Mouse (Mus musculus) layer of hippocampus, postnatal 36 days (tissue): ENCODE measurements around the gene Gm13694. TPM values are rescaled to one million over a fixed set of nuclear protein-coding genes. Genes with fewer than 3 reads are reported as not detected.
A peak's percentile ranks its signal among the peaks of the same experiment; 100 is the strongest.
"Not testable (repeated sequence)": the region's sequence is repeated elsewhere in the genome, so short reads cannot be mapped to it uniquely, and the experiment has no call there.

ENCODE experiments used
- DNase-seq, 2 experiments: peaks; one replicate each; pipeline ENCODE4 v3.0.0; 2022
- total RNA-seq, 2 experiments: library from RNA; stranded (reverse); gene quantifications; 2 replicates each; pipeline ENCODE4 v1.2.3; 2021

The Gm13694 gene
- total RNA-seq, result 1 to 10 TPM; 1.7 TPM

DNA sequence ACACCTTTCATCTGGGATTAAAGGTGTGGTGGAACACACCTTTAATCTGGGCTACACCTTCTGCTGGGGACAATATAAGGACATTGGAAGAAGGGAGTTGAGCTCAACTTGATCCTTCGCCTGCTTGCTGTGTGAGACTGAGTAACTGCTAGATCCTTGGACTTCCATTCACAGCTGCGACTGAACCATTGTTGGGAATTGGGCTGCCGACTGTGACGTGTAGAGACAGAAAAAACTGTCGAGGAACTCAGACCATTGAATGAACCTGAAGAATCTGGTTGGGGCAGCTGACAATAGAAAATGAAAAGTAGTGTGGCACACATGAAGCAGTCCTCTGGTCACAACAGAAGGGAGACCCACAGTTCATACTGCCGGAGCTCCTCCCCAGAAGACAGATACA lies at the start of gene Gm13694:
Gene Gm13694, plus strand, starts transcription at position 301 of the 400 bp plus-strand sequence.
- not testable (repeated sequence) for DNase-seq

DNA sequence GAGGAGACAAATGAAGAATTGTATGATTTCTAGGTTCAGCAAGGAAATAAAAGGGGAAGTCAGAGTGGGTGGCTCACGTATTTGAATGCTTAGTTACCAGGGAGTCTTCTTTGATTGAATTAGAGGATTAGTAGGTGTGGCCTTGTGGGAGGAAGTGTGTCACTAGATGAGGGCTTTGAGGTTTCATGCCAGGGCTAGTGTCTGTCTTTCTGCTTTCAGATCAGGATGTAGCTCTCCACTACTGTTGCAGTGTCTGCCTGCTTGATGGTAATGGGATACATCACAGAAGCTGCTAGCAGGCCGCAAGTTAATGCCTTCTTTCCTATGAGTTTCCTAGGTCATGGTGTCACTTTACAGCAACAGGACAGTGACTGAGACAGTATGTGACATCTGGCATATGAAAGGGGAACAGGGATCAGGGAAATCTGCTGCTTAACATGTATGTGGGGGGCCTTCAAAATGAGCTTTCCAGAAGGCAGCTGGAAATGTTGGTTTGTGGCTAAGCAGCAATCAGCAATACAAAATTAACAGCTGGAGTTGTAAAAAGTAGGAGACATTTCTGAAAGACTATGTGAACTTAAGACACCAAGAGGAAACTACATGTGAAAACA lies 49.1 kb upstream of the Gm13694 start:
- no peak for DNase-seq

DNA sequence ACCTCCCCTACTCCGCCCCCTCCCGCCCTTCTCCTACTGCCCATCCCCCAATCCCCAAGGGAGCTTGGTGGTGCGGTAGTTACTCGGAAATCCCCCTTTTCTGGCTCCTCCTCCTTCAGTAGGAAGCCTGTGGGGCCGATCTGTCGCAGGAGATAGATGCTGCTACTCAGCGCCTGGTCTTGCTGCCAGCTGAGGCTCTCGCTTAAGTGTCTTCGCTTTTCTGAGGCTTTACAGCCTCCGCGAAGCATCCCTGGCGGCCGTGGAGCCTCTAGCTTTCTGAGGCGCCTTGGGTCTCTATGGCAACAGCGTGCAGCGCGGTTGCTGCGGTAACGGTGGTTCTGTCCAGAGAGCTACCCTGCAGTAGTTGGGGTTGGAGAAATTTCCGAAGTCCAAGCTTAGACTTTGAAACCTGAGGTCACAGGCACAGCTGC lies 37.8 kb upstream of the Gm13694 start, which contains the start of gene Zswim2:
Gene Zswim2, minus strand, starts transcription at position 298 of the 431 bp plus-strand sequence.
- DNase-seq, result peak; percentile 82 to 89

DNA sequence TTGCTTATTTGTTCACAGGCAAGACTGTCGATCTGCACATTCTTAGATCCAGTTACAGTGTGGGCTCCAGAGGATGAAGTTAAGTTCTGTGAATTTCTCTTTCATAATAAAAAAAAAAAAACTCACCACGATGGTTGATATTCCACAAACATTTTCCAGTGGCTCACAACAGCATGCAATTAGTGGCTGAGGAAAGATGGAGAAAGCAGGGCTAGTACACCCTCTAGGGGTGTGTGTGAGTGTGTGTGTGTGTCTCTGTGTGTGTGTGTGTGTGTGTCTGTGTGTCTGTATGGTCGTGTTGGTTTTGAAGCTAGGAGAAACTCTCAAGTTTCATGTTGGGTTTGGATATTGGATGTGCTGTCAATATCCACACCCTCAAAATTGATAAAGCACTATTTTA lies 37.4 kb upstream of the Gm13694 start:
- no peak for DNase-seq

- no peak for DNase-seq
Observed at GRCm38 (mm10) chr2:83941792-83942191, 36.9 kb upstream of the Gm13694 start.

DNA sequence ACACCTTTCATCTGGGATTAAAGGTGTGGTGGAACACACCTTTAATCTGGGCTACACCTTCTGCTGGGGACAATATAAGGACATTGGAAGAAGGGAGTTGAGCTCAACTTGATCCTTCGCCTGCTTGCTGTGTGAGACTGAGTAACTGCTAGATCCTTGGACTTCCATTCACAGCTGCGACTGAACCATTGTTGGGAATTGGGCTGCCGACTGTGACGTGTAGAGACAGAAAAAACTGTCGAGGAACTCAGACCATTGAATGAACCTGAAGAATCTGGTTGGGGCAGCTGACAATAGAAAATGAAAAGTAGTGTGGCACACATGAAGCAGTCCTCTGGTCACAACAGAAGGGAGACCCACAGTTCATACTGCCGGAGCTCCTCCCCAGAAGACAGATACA lies 23.3 kb upstream of the Gm13694 start, which contains the start of gene Gm13698:
Gene Gm13698, plus strand, starts transcription at position 301 of the 400 bp plus-strand sequence.
- DNase-seq, result not testable (repeated sequence)

DNA sequence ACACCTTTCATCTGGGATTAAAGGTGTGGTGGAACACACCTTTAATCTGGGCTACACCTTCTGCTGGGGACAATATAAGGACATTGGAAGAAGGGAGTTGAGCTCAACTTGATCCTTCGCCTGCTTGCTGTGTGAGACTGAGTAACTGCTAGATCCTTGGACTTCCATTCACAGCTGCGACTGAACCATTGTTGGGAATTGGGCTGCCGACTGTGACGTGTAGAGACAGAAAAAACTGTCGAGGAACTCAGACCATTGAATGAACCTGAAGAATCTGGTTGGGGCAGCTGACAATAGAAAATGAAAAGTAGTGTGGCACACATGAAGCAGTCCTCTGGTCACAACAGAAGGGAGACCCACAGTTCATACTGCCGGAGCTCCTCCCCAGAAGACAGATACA lies 17.5 kb upstream of the Gm13694 start, which contains the start of gene Gm13693:
Gene Gm13693, plus strand, starts transcription at position 301 of the 400 bp plus-strand sequence.
- not testable (repeated sequence) for DNase-seq

GRCm38 (mm10) chr2:83967013-83967412 lies 11.7 kb upstream of the Gm13694 start, which contains the start of gene Gm13695:
Gene Gm13695 (plus strand): TSS chr2:83967313.
- DNase-seq, result not testable (repeated sequence)

DNA sequence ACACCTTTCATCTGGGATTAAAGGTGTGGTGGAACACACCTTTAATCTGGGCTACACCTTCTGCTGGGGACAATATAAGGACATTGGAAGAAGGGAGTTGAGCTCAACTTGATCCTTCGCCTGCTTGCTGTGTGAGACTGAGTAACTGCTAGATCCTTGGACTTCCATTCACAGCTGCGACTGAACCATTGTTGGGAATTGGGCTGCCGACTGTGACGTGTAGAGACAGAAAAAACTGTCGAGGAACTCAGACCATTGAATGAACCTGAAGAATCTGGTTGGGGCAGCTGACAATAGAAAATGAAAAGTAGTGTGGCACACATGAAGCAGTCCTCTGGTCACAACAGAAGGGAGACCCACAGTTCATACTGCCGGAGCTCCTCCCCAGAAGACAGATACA lies 5.9 kb upstream of the Gm13694 start, which contains the start of gene Gm13696:
Gene Gm13696, plus strand, starts transcription at position 301 of the 400 bp plus-strand sequence.
- DNase-seq, result not testable (repeated sequence)

GRCm38 (mm10) chr2:83984443-83984842 lies 5.7 kb downstream of the Gm13694 start, which contains the start of gene Gm13697:
Gene Gm13697 (plus strand): TSS chr2:83984743.
- DNase-seq, result not testable (repeated sequence)

DNA sequence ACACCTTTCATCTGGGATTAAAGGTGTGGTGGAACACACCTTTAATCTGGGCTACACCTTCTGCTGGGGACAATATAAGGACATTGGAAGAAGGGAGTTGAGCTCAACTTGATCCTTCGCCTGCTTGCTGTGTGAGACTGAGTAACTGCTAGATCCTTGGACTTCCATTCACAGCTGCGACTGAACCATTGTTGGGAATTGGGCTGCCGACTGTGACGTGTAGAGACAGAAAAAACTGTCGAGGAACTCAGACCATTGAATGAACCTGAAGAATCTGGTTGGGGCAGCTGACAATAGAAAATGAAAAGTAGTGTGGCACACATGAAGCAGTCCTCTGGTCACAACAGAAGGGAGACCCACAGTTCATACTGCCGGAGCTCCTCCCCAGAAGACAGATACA lies 11.5 kb downstream of the Gm13694 start, which contains the start of gene Gm13691:
Gene Gm13691, plus strand, starts transcription at position 301 of the 400 bp plus-strand sequence.
- not testable (repeated sequence) for DNase-seq

GRCm38 (mm10) chr2:83993639-83994255 lies 15.0 kb downstream of the Gm13694 start:
- not testable (repeated sequence) for DNase-seq

DNA sequence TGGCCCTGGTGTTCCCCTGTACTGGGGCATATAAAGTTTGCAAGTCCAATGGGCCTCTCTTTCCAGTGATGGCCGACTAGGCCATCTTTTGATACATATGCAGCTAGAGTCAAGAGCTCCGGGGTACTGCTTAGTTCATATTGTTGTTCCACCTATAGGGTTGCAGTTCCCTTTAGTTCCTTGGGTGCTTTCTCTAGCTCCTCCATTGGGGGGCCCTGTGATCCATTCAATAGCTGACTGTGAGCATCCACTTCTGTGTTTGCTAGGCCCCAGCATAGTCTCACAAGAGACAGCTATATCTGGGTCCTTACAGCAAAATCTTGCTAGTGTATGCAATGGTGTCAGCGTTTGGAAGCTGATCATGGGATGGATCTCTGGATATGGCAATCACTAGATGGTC lies 15.8 kb downstream of the Gm13694 start:
- not testable (repeated sequence) for DNase-seq

DNA sequence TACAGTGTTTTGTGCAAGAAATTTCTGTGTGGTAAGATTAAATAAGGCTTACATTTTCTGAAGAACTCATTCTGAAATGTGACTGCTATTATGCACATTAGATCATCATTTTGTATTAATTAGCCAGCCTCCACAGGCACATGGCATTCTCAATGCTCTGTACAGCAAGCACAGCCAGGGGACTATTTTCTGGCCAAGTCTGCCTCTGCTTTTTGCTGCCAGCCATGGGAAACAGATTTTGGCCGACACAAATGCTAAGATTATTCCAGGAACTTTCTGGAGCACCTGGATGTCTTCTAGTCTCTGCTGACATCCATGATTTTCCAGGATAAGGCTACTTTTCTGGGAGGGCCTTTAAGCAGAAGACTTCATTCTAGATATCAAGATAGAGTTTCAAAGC lies 30.2 kb downstream of the Gm13694 start:
- peak; percentile 60 to 65 for DNase-seq

- DNase-seq, result no peak
Observed at GRCm38 (mm10) chr2:84009818-84010217, 31.1 kb downstream of the Gm13694 start.

DNA sequence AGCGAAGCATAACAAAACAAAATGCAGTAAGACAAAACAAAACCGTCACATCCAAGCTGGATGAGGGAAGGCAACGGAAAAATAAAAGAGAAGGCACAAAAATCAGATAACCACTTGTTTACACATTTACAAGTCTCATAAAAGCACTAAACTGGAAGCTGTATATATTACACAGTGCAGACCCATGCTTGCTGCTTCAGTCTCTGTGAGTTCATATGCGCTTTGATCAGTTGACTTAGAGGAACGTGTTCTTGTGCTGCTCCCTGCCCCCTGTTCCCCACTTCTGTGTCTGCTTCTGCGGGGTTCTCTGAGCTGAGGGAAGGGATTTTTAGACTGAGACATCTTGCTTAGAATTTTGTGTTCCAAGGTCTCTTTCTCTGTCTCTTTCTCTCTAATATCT lies 35.8 kb downstream of the Gm13694 start:
- no peak for DNase-seq

- DNase-seq, result not testable (repeated sequence)
Observed at GRCm38 (mm10) chr2:84016291-84016690, 37.6 kb downstream of the Gm13694 start.

- DNase-seq, result no peak
Observed at GRCm38 (mm10) chr2:84018330-84018729, 39.6 kb downstream of the Gm13694 start.

GRCm38 (mm10) chr2:84019519-84020305 lies 41.0 kb downstream of the Gm13694 start:
- DNase-seq, result no peak

DNA sequence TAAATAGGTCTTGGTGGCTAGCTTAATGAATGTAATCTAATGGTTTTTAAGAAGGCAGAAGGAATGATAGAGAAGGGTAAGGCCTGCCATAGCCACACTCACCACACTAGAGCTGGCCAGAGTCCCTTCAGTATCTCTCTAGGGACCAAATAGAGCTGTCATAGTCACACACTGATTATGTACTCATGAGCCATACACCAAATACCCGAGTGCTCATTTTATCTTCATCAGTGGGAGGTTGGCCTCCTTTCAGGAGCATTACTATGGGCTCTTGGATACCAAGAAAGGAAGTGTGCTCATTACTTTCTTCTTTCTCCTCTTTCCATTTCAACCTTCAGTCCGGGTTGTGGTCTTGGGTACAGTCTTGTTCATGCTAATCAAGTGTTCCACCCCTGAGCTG lies 43.2 kb downstream of the Gm13694 start:
- no peak for DNase-seq

GRCm38 (mm10) chr2:84022905-84023304 lies 44.2 kb downstream of the Gm13694 start:
- DNase-seq, result no peak

DNA sequence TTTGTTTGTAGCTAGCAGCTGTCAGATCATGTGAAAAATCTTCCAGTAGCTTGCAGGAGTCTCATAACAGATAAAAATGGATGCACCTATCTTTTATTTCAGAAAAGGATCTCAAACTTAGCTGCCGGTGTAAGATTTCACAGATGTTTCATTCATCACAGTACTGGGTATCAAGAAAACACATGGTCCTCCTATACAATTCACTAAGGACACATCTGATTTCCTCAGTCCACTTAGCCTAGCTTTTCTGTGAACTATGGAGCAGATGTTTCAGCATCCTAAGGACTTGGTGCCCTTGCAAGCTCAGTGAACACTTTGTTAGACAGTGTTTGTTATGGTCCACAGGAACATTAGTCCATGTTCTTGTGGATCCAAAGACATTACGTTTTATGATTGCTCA lies 44.6 kb downstream of the Gm13694 start:
- no peak for DNase-seq

- peak; percentile 9 to 11 for DNase-seq
Observed at GRCm38 (mm10) chr2:84025217-84025616, 46.5 kb downstream of the Gm13694 start.
